Comparison of ENCODE assay signal across 29 mouse cellular contexts in the genomic region with DNA sequence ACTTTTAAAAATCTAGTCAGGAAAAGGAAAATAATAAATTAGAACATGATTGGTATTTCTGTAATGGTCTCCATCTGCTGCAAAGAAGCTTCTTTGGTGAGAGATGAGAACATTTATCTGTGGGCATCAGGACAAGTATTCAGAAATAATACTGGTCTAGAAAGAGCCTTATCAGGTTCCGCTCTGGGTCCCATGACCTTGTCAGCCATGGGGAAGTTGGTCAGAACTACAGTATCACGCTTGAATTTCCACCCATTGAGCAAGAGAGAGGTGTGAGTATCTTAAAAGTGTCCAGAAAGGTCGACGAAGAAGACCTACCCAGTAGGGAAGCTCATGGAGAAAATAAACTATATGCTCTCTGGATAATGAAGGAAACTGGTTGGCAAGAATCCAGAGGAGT. TPM values are rescaled to one million over a fixed set of nuclear protein-coding genes. Genes with fewer than 3 reads are reported as not detected.
DNase-seq lines count a peak whose midpoint lies in the region; ATAC-seq and TF ChIP-seq lines count a peak whose summit lies in the region.
"Had no signal": no experiment of that assay in that cellular context is flagged by ENCODE, and none has a peak within 500 bp of the region (broad histone marks: within the 10 kb centered on the region; RNA-seq: fewer than 3 reads in every experiment).

No protein-coding gene starts in this region.

- no peak for TF ChIP-seq EP300 in stomach, postnatal 0 days (optimal IDR thresholded peaks at IDR 0.05)

- H3K36me3 ChIP-seq in hindbrain, embryonic 16.5 days (ENCODE audit: control insufficient read depth, insufficient read depth, low read length), result no peaks in the 10 kb centered on the region
- H3K36me3 ChIP-seq in stomach, postnatal 0 days (ENCODE audit: control insufficient read depth, insufficient read depth, low read length), result no peaks in the 10 kb centered on the region
- H3K36me3 ChIP-seq: embryonic facial prominence, embryonic 13.5 days; embryonic facial prominence, embryonic 15.5 days; forebrain, embryonic 10.5 days; forebrain, embryonic 12.5 days; G1E had no signal

- no peak overlapping the region for H3K9ac ChIP-seq in hindbrain, embryonic 16.5 days (ENCODE audit: low read depth, low read length)
- no peak overlapping the region for H3K9ac ChIP-seq in stomach, postnatal 0 days (ENCODE audit: low read length)
- H3K9ac ChIP-seq: embryonic facial prominence, embryonic 13.5 days; embryonic facial prominence, embryonic 15.5 days; forebrain, embryonic 12.5 days had no signal

- H3K4me3 ChIP-seq in hindbrain, embryonic 16.5 days (ENCODE audit: low read length), result no peak overlapping the region
- no peak overlapping the region for H3K4me3 ChIP-seq in stomach, postnatal 0 days (ENCODE audit: low read depth, low read length)
- H3K4me3 ChIP-seq: embryonic facial prominence, embryonic 13.5 days; embryonic facial prominence, embryonic 15.5 days; erythroblast, embryonic 14.5 days; forebrain, embryonic 10.5 days; forebrain, embryonic 12.5 days had no signal

- H3K27ac ChIP-seq in hindbrain, embryonic 16.5 days (ENCODE audit: low read depth, low read length), result no peak overlapping the region
- no peak overlapping the region for H3K27ac ChIP-seq in stomach, postnatal 0 days (replicated peaks)
- H3K27ac ChIP-seq: embryonic facial prominence, embryonic 13.5 days; embryonic facial prominence, embryonic 15.5 days; forebrain, embryonic 10.5 days; forebrain, embryonic 12.5 days had no signal

- DNase-seq in 416B (ENCODE audit: low read depth), result peak; percentile 56
- no peak for DNase-seq in stomach, postnatal 0 days (ENCODE audit: low spot score)
- no peak for DNase-seq in heart, adult 8-10 months (ENCODE audit: low spot score)
- no peak for DNase-seq in gastrocnemius, postnatal 36 days
- DNase-seq: adrenal gland, postnatal 14 days; adrenal gland, postnatal 36 days; B cell, adult 2 months; cerebellum, adult 11-12 months; cerebellum, adult 2 months; cerebellum, adult 9-10 months; cerebellum, postnatal 10 days; cerebellum, postnatal 25 days; embryo, embryonic 11 days had no signal

- intact Hi-C loops in gastrocnemius, postnatal 36 days (cut with DNase I), result no loop called here

- peak; percentile 52; the same call in 1 of the 2 replicates for ATAC-seq in common myeloid progenitor, adult 5-6 weeks (replicated peaks; ENCODE audit: low read depth, poor library complexity, severe bottlenecking)
- ATAC-seq in megakaryocyte, adult 5-6 weeks (ENCODE audit: poor library complexity, severe bottlenecking), result peak; percentile 94
- ATAC-seq in monocyte, adult 5-6 weeks (replicated peaks; ENCODE audit: insufficient number of reproducible peaks, low FRiP score, low TSS enrichment, poor library complexity, severe bottlenecking), result 0 out of 2 replicates have a peak, but pooled peaks have one; percentile 50
- no peak for ATAC-seq in hindbrain, embryonic 16.5 days
- ATAC-seq in stomach, postnatal 0 days (ENCODE audit: low FRiP score, low TSS enrichment), result no peak
- ATAC-seq: activated CD4-positive, CD25-positive, alpha-beta regulatory T cell, adult 4 months; CD4-positive, CD25-positive, alpha-beta regulatory T cell, adult 4 months; forebrain, embryonic 14.5 days; forebrain, embryonic 16.5 days; Patski had no signal

- H3K27me3 ChIP-seq in hindbrain, embryonic 16.5 days (replicated peaks; ENCODE audit: control insufficient read depth, insufficient read depth, low read length), result no peaks in the 10 kb centered on the region
- no peaks in the 10 kb centered on the region for H3K27me3 ChIP-seq in stomach, postnatal 0 days (ENCODE audit: control insufficient read depth, insufficient read depth, low read length)
- H3K27me3 ChIP-seq: CH12.LX; embryonic facial prominence, embryonic 13.5 days; embryonic facial prominence, embryonic 15.5 days; forebrain, embryonic 12.5 days had no signal

- H3K9me3 ChIP-seq in hindbrain, embryonic 16.5 days (ENCODE audit: control insufficient read depth, low read length), result no peaks in the 10 kb centered on the region
- no peaks in the 10 kb centered on the region for H3K9me3 ChIP-seq in stomach, postnatal 0 days (ENCODE audit: control insufficient read depth, low read length)
- H3K9me3 ChIP-seq: embryonic facial prominence, embryonic 13.5 days; embryonic facial prominence, embryonic 15.5 days; forebrain, embryonic 10.5 days; forebrain, embryonic 12.5 days had no signal

- no peaks in the 10 kb centered on the region for H3K4me1 ChIP-seq in hindbrain, embryonic 16.5 days (ENCODE audit: control insufficient read depth, insufficient read depth, low read depth, low read length)
- no peaks in the 10 kb centered on the region for H3K4me1 ChIP-seq in stomach, postnatal 0 days (replicated peaks; ENCODE audit: control insufficient read depth, insufficient read depth)
- H3K4me1 ChIP-seq: embryonic facial prominence, embryonic 13.5 days; embryonic facial prominence, embryonic 15.5 days; forebrain, embryonic 10.5 days; forebrain, embryonic 12.5 days had no signal

- H3K4me2 ChIP-seq in hindbrain, embryonic 16.5 days (ENCODE audit: low read length), result no peak overlapping the region
- H3K4me2 ChIP-seq in stomach, postnatal 0 days (replicated peaks; ENCODE audit: low read depth), result no peak overlapping the region
- H3K4me2 ChIP-seq: embryonic facial prominence, embryonic 13.5 days; embryonic facial prominence, embryonic 15.5 days; forebrain, embryonic 12.5 days had no signal

- no peak for TF ChIP-seq CTCF in stomach, postnatal 0 days (IDR thresholded peaks at IDR 0.05; ENCODE audit: low read depth)

- WGBS in hindbrain, embryonic 16.5 days, result 77% methylated on average over 4 of the region's 4 CpGs
- 82% methylated on average over 4 of the region's 4 CpGs for WGBS in stomach, postnatal 0 days

RNA-seq across cellular contexts. Expression of a gene that starts 46.6 kb away (rescaled TPM):
- total RNA-seq in common myeloid progenitor, adult 5-6 weeks (2017), result 0.23 TPM in 1 of 2 replicates, not detected in the other
- total RNA-seq in megakaryocyte, adult 5-6 weeks (2015), result 3.1 and 4.8 TPM in 2 replicates
- total RNA-seq in megakaryocyte, adult 5-6 weeks (2017), result 2.8 and 4.1 TPM in 2 replicates
- not detected in 3 replicates for total RNA-seq in monocyte, adult 5-6 weeks (2017)
- polyA plus RNA-seq in hindbrain, embryonic 16.5 days (2015; fragmentation: Nextera tagmentation; extraction: Ambion mirVana), result 139 and 159 TPM in 2 replicates
- polyA plus RNA-seq in stomach, postnatal 0 days (2015; fragmentation: Nextera tagmentation; extraction: Ambion mirVana), result 43.8 and 53.7 TPM in 2 replicates
- total RNA-seq in heart, adult 8-10 months (2022), result 10 to 100 TPM; 12.3 to 15.2 (median 14.0) TPM
- 1 to 10 TPM; 7.2 to 7.9 TPM for total RNA-seq in gastrocnemius, postnatal 36 days (2021)
- total RNA-seq: CH12.LX had no signal
- polyA plus RNA-seq: activated CD4-positive, CD25-positive, alpha-beta regulatory T cell, adult 4 months; G1E had no signal

Comparison
In these comparisons a context has a peak if more than half of its experiments do, and no peak if none do; other contexts are left out.
1. ATAC-seq: peak in common myeloid progenitor, adult 5-6 weeks (single experiment), megakaryocyte, adult 5-6 weeks (single experiment) and monocyte, adult 5-6 weeks (single experiment); none in hindbrain, embryonic 16.5 days (single experiment) and stomach, postnatal 0 days (single experiment).